Mouse (Mus musculus) heart, embryonic 15.5 days (tissue): ENCODE measurements around the gene Obscn. TPM values are rescaled to one million over a fixed set of nuclear protein-coding genes. Genes with fewer than 3 reads are reported as not detected.

ENCODE experiments used
- ATAC-seq: fragments of 200-750 bp; cut with Nextera tagmentation; replicated peaks from 2 replicates; pipeline ENCODE4 v1.8.0; 2017; ENCODE audit warnings: low read depth, moderate TSS enrichment; ENCODE audit not compliant: insufficient number of reproducible peaks, insufficient read depth, low FRiP score
- H3K27ac ChIP-seq: fragments of 300-500 bp; sonication (generic); 2 replicates; pipeline ENCODE4 v1.5.1; 2015; ENCODE audit warnings: mild to moderate bottlenecking, inconsistent platforms
- H3K27me3 ChIP-seq: fragments of 300-500 bp; sonication (generic); 2 replicates; pipeline ENCODE4 v1.6.1; 2015; ENCODE audit warnings: inconsistent platforms
- H3K36me3 ChIP-seq: fragments of 300-500 bp; sonication (generic); 2 replicates; pipeline ENCODE4 v1.6.1; 2015; ENCODE audit warnings: mild to moderate bottlenecking, inconsistent platforms
- H3K4me1 ChIP-seq: fragments of 300-500 bp; sonication (generic); replicated peaks from 2 replicates; pipeline ENCODE4 v1.6.1; 2015; ENCODE audit warnings: inconsistent platforms
- H3K4me2 ChIP-seq: fragments of 300-500 bp; sonication (generic); 2 replicates; pipeline ENCODE4 v1.6.1; 2015; ENCODE audit warnings: inconsistent platforms, mild to moderate bottlenecking, moderate library complexity
- H3K4me3 ChIP-seq: fragments of 300-500 bp; sonication (generic); 2 replicates; pipeline ENCODE4 v1.5.1; 2015; ENCODE audit warnings: mild to moderate bottlenecking, inconsistent platforms
- H3K9ac ChIP-seq: fragments of 300-500 bp; sonication (generic); 2 replicates; pipeline ENCODE4 v1.6.1; 2015; ENCODE audit warnings: mild to moderate bottlenecking, inconsistent platforms
- H3K9me3 ChIP-seq: fragments of 300-500 bp; sonication (generic); replicated peaks from 2 replicates; pipeline ENCODE4 v1.6.1; 2016; ENCODE audit warnings: inconsistent platforms
- WGBS: fragments of 180-500 bp; shearing (Covaris S2); methylation state at CpG from one replicate; pipeline ENCODE4 v1.1.7; 2015; ENCODE audit warnings: mixed read lengths; 5-methylcytosine and 5-hydroxymethylcytosine counted together
- polyA plus RNA-seq: library from polyadenylated mRNA; unstranded; fragments of >200 nt; fragmentation: Nextera tagmentation; extraction: Ambion mirVana; gene quantifications from 2 replicates; pipeline ENCODE4 v1.2.1, GENCODE M21; 2015

Obscn gene
- polyA plus RNA-seq, 1 experiment from 2014 or later, result 65.2 TPM

GRCm38 (mm10) chr11:59163255-59164236, 27.3 kb upstream of the Obscn start, which contains the start of gene Iba57:
Gene Iba57, minus strand, starts transcription at chr11:59163739.
- ATAC-seq, result peak; percentile 97
- Histone ChIP-seq H3K4me3 (peak within 1 kb of the TSS; percentile 83), H3K27me3 (no peaks in the 10 kb centered on the region), H3K4me1 (peaks cover 34% of the 10 kb centered on the region), H3K9ac (peak within 1 kb of the TSS; percentile 89), H3K4me2 (peak within 1 kb of the TSS; percentile 78), H3K9me3 (no peaks in the 10 kb centered on the region), H3K27ac (peak within 1 kb of the TSS; percentile 100), H3K36me3 (peaks cover 3% of the 10 kb centered on the region; the same call in 1 of the 2 replicates)
- WGBS, result 2% methylated on average over 68 of the region's 68 CpGs

GRCm38 (mm10) chr11:59162443-59163254, 26.4 kb upstream of the Obscn start:
- H3K9ac ChIP-seq, result peak overlapping the region; percentile 60
- peak; percentile 3; the same call in 1 of the 2 replicates for ATAC-seq
- H3K9me3 ChIP-seq, result no peaks in the 10 kb centered on the region
- no peaks in the 10 kb centered on the region for H3K27me3 ChIP-seq
- peaks cover 34% of the 10 kb centered on the region for H3K4me1 ChIP-seq
- 54% methylated on average over 9 of the region's 9 CpGs for WGBS
- peak overlapping the region; percentile 83 for H3K4me3 ChIP-seq
- H3K4me2 ChIP-seq, result peak overlapping the region; percentile 78
- peaks cover 12% of the 10 kb centered on the region; the same call in 1 of the 2 replicates for H3K36me3 ChIP-seq
- H3K27ac ChIP-seq, result peak overlapping the region; percentile 100

GRCm38 (mm10) chr11:59161398-59161797, 25.2 kb upstream of the Obscn start:
- H3K27me3 ChIP-seq, result no peaks in the 10 kb centered on the region
- H3K27ac ChIP-seq, result peak overlapping the region; percentile 48
- H3K9me3 ChIP-seq, result no peaks in the 10 kb centered on the region
- 47% methylated on average over 5 of the region's 5 CpGs for WGBS
- ATAC-seq, result no peak
- H3K9ac ChIP-seq, result no peak overlapping the region
- peaks cover 17% of the 10 kb centered on the region; the same call in 1 of the 2 replicates for H3K36me3 ChIP-seq
- H3K4me1 ChIP-seq, result peaks cover 31% of the 10 kb centered on the region
- no peak overlapping the region for H3K4me2 ChIP-seq
- H3K4me3 ChIP-seq, result no peak overlapping the region

GRCm38 (mm10) chr11:59159558-59159957, 23.4 kb upstream of the Obscn start:
- Histone ChIP-seq H3K27ac (no peak overlapping the region), H3K4me1 (peaks cover 27% of the 10 kb centered on the region), H3K9me3 (no peaks in the 10 kb centered on the region), H3K36me3 (peaks cover 20% of the 10 kb centered on the region; the same call in 1 of the 2 replicates), H3K4me2 (no peak overlapping the region), H3K4me3 (no peak overlapping the region), H3K9ac (no peak overlapping the region), H3K27me3 (no peaks in the 10 kb centered on the region)
- WGBS, result 82% methylated on average over 4 of the region's 4 CpGs
- ATAC-seq, result no peak

- ATAC-seq, result no peak
- H3K4me1 ChIP-seq, result peaks cover 27% of the 10 kb centered on the region
- 91% methylated on average over 13 of the region's 13 CpGs for WGBS
Observed at GRCm38 (mm10) chr11:59159099-59159498, 22.9 kb upstream of the Obscn start.

GRCm38 (mm10) chr11:59155900-59156299, 19.7 kb upstream of the Obscn start:
- peaks cover 20% of the 10 kb centered on the region; the same call in 1 of the 2 replicates for H3K36me3 ChIP-seq

More at GRCm38 (mm10) chr11:59159099-59159498, 22.9 kb upstream of the Obscn start:
- no peaks in the 10 kb centered on the region for H3K9me3 ChIP-seq
- H3K4me3 ChIP-seq, result no peak overlapping the region
- no peak overlapping the region for H3K4me2 ChIP-seq
- no peak overlapping the region for H3K27ac ChIP-seq
- H3K9ac ChIP-seq, result no peak overlapping the region
- no peaks in the 10 kb centered on the region for H3K27me3 ChIP-seq
- peaks cover 20% of the 10 kb centered on the region; the same call in 1 of the 2 replicates for H3K36me3 ChIP-seq

GRCm38 (mm10) chr11:59154220-59154619, 18.0 kb upstream of the Obscn start:
- H3K27ac ChIP-seq, result peak overlapping the region; percentile 50; the same call in 1 of the 2 replicates
- no peak overlapping the region for H3K4me3 ChIP-seq
- ATAC-seq, result no peak
- H3K4me1 ChIP-seq, result peaks cover 10% of the 10 kb centered on the region
- no peak overlapping the region for H3K9ac ChIP-seq
- H3K27me3 ChIP-seq, result no peaks in the 10 kb centered on the region
- no peaks in the 10 kb centered on the region for H3K9me3 ChIP-seq
- peaks cover 20% of the 10 kb centered on the region; the same call in 1 of the 2 replicates for H3K36me3 ChIP-seq
- 48% methylated on average over 7 of the region's 7 CpGs for WGBS
- H3K4me2 ChIP-seq, result no peak overlapping the region

More at GRCm38 (mm10) chr11:59155900-59156299, 19.7 kb upstream of the Obscn start:
- H3K4me3 ChIP-seq, result no peak overlapping the region
- no peaks in the 10 kb centered on the region for H3K9me3 ChIP-seq
- no peaks in the 10 kb centered on the region for H3K27me3 ChIP-seq
- 88% methylated on average over 5 of the region's 5 CpGs for WGBS
- H3K27ac ChIP-seq, result no peak overlapping the region
- no peak overlapping the region for H3K9ac ChIP-seq
- H3K4me2 ChIP-seq, result no peak overlapping the region
- H3K4me1 ChIP-seq, result peaks cover 10% of the 10 kb centered on the region
- ATAC-seq, result no peak

- no peak for ATAC-seq
- 0 out of 2 replicates have a peak, but pooled peaks cover 6% of the 10 kb centered on the region for H3K36me3 ChIP-seq
- H3K27ac ChIP-seq, result no peak overlapping the region
- no peak overlapping the region for H3K4me2 ChIP-seq
- H3K9ac ChIP-seq, result no peak overlapping the region
- no peak overlapping the region for H3K4me3 ChIP-seq
- 36% methylated on average over 3 of the region's 3 CpGs for WGBS
- no peaks in the 10 kb centered on the region for H3K9me3 ChIP-seq
- H3K27me3 ChIP-seq, result no peaks in the 10 kb centered on the region
- H3K4me1 ChIP-seq, result peaks cover 10% of the 10 kb centered on the region
Observed at GRCm38 (mm10) chr11:59151729-59152128, 15.5 kb upstream of the Obscn start.

- H3K9ac ChIP-seq, result no peak overlapping the region
- H3K36me3 ChIP-seq, result no peaks in the 10 kb centered on the region
- peaks cover 4% of the 10 kb centered on the region for H3K4me1 ChIP-seq
- no peak for ATAC-seq
- no peak overlapping the region for H3K4me3 ChIP-seq
- H3K9me3 ChIP-seq, result no peaks in the 10 kb centered on the region
- 60% methylated on average over 3 of the region's 3 CpGs for WGBS
- H3K27me3 ChIP-seq, result no peaks in the 10 kb centered on the region
- H3K27ac ChIP-seq, result no peak overlapping the region
- no peak overlapping the region for H3K4me2 ChIP-seq
Observed at GRCm38 (mm10) chr11:59149302-59149701, 13.1 kb upstream of the Obscn start.

- Histone ChIP-seq H3K36me3 (no peaks in the 10 kb centered on the region), H3K9me3 (no peaks in the 10 kb centered on the region), H3K27ac (no peak overlapping the region), H3K27me3 (no peaks in the 10 kb centered on the region), H3K9ac (no peak overlapping the region), H3K4me1 (peaks cover 17% of the 10 kb centered on the region), H3K4me3 (no peak overlapping the region), H3K4me2 (no peak overlapping the region)
- 85% methylated on average over 5 of the region's 5 CpGs for WGBS
- ATAC-seq, result no peak
Observed at GRCm38 (mm10) chr11:59142962-59143361, 6.8 kb upstream of the Obscn start.
